Mouse (Mus musculus) urinary bladder, postnatal 14 days (tissue): ENCODE measurements at regions not wholly inside any gene's neighbourhood (a gene's known extent, or its start where the extent isn't known, plus 50 kb on each side); places are given as distances from the start of the nearest gene placed in this dataset.

ENCODE experiments used
- DNase-seq: peaks from one replicate; pipeline ENCODE4 v3.0.0; 2021; ENCODE audit warnings: low spot score

GRCm38 (mm10) chr8:91955170-91955569 is 153.3 kb upstream of the Irx3 start:
- DNase-seq, result no peak

DNA sequence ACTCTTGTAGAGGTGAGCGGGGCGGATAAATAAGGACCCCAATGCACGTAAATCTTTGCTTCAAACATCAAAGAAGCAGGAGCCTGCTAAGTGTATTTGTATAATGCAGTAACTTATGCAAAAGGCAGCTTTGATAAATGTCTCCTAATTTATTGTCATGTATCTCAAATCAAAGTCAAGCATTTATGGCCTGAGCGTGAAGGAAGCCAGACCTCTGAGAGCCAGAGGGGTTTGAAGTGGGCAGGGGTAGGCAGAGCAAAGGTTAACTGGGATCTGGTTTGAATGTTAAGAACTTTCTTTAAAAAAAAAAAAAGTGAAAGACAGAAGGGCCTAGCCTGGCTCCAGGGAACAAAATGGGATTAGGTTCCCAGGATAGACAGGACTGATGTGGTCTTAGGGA is 151.1 kb upstream of the Irx3 start:
- DNase-seq, result no peak

- DNase-seq, result no peak
Measured at GRCm38 (mm10) chr8:91949110-91949509, 147.2 kb upstream of the Irx3 start.

DNA sequence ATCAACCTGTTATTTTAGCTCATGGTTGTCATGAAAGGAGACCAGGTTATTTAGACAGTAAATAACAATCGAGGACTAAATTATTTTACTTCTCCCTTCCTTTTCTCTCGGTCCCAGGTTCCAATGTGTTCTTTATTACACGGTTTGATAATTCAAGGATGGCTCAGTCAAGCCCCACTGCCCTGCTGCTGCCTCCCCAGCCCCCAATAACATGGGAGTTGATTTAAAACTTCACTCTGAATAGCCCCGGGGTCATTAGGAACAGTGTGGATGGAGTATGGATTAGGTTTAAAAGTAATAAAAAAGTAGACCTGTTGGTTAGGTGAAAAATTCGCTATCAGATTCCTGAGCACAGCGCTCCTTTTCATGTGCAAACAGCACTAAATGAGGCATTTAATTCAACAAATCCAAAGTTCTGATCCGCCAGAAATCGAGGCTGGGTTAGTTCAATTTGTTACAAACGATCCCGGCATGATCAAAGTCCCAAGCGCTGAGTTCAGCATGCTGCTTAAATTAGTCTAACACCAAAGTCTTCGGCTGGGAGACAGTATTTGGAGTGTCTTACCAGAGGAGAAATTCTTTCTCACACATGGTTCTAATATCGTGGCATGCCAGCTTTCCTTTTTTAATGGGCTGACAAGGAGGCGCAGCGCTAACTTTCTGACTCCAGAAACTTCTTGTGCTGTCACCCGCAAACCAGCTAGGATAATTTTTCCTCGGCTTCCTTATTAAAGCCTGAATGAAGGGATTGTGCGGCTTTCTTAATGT is 146.5 kb upstream of the Irx3 start:
- no peak for DNase-seq

DNA sequence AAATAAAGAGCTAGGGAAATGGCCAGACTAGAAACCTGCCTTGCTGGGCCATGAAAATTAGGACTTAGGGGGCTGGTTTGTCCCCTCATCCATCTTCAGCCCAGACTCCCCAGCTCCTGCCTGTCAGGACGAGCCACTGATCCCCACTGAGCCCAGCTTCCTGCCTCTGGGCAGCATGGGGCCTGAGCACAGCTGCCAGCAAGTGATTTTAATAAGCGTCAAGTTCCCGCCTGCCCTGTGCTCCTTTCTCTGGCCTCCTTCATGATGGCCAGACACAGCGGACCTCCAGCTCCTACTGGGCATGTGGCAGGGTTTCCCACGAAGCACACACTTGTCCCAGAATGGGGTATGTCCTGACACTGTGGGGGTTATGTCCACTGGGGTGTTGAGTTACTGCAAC is 139.1 kb upstream of the Irx3 start:
- no peak for DNase-seq

DNA sequence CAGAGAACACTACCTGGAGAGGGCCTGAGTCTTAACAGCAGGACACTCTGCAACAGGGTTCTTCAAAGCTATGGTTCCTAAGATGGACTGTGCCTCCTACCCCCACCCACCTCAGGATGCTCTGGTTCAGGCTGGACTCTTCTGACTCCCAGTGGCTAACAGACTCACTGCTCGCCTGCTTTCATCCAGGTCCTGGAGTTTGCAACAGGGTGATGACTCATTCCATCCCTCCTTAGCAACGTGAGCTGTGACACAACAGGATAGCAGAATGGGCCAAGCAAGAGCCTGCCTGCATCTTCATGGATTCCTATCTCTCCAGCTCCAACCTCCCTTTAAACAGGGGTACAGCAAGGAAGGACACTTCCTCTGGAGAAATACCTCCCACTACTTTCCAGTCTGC is 135.4 kb upstream of the Irx3 start:
- DNase-seq, result no peak

GRCm38 (mm10) chr8:91930520-91930919 is 128.7 kb upstream of the Irx3 start:
- DNase-seq, result no peak

- DNase-seq, result no peak
Measured at GRCm38 (mm10) chr8:91925968-91926524, 124.2 kb upstream of the Irx3 start.

GRCm38 (mm10) chr8:91924152-91924551 is 122.3 kb upstream of the Irx3 start:
- DNase-seq, result no peak

- DNase-seq, result peak; percentile 6
Measured at GRCm38 (mm10) chr8:91922211-91922874, 120.5 kb upstream of the Irx3 start.

GRCm38 (mm10) chr8:91917834-91918233 is 116.0 kb upstream of the Irx3 start:
- DNase-seq, result no peak

DNA sequence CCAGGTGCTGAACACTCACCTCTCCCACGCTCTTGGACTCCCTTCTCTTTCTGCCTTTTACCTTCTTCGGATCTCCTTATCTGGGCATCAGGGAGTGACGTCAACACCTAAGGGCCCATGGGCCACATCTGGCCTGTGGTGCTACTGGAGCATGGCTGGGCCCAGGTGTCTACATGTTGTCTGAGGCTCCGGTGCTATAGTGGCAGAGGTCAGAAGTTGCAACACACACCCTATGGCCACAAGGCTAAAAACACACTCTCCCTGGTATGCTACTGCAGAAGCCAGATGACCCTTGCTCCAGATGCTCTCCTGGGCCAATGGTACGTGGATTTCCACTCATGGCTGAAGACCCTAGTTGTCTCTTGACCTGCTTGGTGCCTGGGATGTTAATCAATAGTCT is 112.1 kb upstream of the Irx3 start:
- DNase-seq, result no peak

GRCm38 (mm10) chr8:91913121-91913520 is 111.3 kb upstream of the Irx3 start:
- no peak for DNase-seq

- DNase-seq, result no peak
Measured at GRCm38 (mm10) chr8:91909637-91910383, 107.9 kb upstream of the Irx3 start.

GRCm38 (mm10) chr8:91908731-91909353 is 107.0 kb upstream of the Irx3 start:
- DNase-seq, result no peak

- no peak for DNase-seq
Measured at GRCm38 (mm10) chr8:91907178-91907577, 105.3 kb upstream of the Irx3 start.

DNA sequence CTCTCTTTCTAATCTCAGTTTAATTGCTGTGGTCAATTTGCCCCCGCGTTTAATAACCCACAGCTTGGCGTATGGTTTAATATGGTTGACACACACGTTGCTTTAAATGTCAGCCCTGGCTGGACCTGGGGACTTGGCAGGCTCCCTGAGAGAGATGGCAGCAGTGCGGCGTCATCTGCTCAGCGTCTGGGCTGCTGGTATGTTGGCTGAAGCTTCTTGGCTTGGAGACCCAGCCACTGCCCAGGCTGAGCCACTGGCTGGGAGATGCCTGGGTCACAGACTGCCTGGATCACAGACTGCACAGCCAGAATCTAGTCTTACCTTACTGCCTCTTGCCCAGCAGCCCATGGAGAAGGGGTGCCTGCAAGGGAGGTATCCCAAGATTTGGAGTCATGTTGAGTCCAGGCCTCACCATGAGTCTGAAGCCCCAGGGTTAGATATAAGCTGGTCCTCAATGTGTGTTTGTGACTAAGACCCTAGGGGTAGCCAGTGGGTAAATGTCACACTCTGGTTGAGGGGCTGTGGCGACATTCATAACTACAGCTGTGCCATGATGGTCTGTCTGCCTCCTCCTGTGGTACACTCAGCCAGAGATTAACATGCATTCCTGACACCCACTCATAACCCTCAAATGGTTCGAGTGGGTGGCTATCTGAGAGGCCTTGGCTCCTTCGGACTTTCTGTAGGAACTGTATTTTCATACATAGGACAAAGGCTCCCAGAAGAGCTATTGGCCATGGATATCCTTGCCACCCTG is 99.8 kb upstream of the Irx3 start:
- no peak for DNase-seq

- DNase-seq, result no peak
Measured at GRCm38 (mm10) chr8:91899747-91900146, 97.9 kb upstream of the Irx3 start.

DNA sequence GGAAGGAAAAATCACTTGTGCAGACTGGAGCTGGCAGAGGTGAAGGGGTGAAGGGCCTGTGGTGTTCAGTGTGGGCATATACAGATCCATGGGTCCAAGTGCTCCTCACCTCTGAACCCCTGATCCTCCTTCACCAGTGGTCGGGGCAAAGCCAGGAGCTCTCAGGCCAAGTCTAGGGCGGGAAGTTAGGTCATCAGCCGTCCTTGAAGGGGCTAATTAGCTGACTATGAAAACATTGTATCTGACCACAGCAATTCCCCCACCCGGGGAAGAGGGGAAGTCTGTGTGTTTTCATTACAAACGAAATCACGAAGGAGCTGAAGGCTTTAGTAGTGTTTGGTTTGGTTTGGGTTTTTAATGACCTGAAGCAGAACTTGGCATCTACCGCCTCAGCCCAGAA is 95.5 kb upstream of the Irx3 start:
- no peak for DNase-seq

DNA sequence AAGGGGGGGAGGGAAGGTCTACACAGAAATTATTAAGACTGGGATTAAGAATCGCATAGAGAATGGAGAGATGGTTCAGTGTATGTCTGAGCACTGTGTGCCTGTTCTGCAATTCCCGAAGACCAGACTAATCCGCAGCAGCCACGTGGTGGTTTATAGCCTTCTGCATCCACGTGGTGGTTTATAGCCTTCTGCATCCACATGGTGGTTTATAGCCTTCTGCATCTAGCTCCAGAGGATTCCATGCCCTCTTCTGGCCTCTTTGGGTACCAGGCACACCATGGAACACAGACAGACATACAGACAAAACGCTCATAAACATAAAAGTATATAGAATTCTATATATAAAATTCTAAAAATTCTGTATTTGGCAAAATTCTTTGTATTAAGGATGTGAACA is 94.1 kb upstream of the Irx3 start:
- DNase-seq, result no peak

DNA sequence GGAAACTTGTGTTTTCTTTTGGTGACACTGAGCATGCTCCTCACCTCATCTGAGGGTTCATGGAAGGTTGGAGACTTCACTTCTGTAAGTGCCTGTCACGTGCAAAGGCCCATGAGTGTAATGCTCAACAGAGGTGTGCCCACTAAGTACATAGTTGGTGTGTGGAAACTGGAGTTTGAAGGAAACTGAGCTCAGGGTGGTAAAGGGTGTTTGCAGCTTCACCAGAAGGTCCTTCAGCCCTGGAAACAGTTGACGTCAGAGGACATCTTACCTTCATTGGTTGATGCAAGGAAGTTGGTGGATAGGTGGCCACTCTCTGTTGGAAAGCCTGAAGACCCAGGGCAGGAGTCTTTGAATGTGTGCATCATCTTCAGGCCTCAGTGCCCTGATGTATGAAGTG is 83.0 kb upstream of the Irx3 start:
- DNase-seq, result no peak

DNA sequence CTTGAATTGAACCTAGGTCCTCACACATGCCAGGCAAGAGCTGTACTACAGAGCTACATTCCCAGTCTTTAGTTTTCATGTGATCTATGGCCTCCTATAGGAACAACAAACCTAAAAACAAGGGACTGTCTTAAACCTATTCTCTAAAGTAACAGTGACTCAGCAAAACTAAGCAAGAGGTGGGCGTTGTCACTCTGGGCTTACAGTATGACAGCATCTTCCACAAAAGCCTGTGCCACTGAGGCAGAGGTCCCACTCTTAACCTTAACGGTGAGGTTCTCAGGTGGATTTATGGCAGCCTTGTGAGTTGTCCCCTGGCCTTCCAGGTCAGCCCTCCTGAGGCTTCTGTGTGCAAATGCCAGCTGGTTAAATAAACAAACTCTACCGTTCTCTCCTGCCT is 82.5 kb upstream of the Irx3 start:
- DNase-seq, result no peak
